Mouse (Mus musculus) neural tube, embryonic 10.5 days (tissue): ENCODE results near the gene Snrpa1.
"Not testable (repeated sequence)": the region's sequence is repeated elsewhere in the genome, so short reads cannot be mapped to it uniquely, and the experiment has no call there.

ENCODE experiments used
- DNase-seq: peaks from one replicate; pipeline ENCODE4 v3.0.0-alpha.2; 2017; ENCODE audit warnings: low spot score; ENCODE audit errors: extremely low spot score

The Snrpa1 gene

DNA sequence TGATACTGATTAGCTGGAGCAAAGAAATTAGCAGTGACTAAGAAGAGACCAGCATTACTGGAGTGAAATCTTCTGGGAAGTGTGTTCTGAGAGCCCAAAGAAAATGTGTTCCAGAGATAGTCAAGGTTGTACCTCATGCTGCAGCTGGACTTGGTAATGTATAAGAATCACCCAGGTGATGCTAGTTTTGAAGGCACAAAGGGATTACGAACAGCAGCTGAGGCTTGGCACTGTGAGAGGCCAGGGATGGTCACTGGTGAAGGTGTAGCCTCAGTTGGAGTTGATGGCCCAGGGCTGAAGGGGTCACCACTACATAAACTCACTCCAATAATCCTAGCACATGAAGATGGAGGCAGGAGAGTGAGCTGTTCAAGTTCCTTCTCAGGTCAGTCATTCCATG lies at the start of gene Snrpa1:
Gene Snrpa1, plus strand, starts transcription at position 301 of the 400 bp plus-strand sequence.
- DNase-seq, result no peak

DNA sequence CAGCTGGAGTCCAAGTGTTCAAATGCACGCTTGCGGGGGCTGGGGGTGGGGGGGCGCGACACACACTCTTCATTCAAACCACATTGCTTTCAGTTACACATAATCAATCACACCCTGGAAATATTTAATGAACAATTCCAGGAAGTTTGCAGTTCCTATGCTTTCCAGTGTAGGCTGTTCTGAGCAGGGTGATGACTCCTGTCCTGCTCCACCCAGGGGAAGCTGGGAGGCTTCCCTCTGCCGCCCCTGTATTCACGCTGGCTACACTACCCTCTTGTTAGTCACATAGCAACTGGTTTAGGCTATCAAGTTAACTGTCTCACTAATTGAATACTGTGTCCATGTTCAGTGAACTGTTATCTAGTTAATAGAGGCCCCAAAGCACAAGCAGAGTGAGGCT lies 48.3 kb upstream of the Snrpa1 start:
- DNase-seq, result no peak

DNA sequence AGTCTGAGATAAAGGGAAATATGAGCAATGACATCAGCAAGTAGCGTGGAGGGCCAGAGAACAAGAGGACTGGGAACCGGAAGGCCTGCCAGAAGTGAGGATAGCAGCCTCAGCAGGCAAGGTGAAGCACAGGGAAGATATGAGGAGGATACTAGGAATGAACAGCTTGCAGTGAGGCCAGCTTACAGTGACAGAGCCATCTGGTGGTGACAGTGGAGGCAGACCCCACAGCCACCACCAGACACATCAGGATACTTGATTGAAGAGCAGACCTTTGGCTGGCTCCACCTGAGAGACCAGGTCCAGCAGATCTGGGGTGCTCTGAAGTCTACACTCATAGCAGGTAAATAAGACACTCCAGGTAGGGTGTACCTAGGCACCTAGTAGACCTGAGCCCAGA lies 31.1 kb upstream of the Snrpa1 start:
- DNase-seq, result no peak

DNA sequence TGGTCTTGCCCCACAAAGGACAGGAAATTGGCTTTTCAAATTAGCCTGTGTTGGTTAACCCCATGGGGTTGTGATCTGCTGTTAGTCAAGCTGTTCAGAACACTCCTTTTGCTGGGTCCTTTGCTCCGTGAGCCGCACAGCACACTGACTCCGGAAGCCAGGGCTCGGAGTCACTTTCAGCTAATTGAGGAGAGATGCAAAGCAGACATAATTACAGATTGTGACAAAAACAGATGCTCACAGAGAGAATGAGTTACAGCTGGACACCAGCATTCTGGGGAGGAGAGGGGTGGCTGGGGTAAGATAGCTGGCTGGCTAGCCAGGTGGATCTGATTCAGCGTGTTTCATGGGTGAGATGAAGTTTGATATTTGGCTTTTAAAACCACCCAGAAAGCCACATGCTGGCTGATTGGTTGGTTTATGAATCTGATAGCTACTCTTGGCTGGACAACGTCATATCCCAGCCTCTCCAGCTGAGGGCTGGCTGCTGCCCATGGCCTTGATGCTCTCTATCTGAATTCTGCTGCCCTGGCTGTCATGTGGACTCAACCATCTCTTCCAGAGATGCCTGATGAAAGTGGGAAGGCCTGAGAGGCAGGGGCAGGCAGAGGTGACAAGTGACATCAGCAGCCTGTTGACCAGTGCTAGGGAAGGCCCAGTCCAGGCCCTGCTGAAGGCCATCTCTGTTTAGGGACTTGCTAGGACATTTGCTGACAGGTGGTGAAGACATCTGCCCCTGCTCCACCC lies 29.9 kb upstream of the Snrpa1 start:
- no peak for DNase-seq

DNA sequence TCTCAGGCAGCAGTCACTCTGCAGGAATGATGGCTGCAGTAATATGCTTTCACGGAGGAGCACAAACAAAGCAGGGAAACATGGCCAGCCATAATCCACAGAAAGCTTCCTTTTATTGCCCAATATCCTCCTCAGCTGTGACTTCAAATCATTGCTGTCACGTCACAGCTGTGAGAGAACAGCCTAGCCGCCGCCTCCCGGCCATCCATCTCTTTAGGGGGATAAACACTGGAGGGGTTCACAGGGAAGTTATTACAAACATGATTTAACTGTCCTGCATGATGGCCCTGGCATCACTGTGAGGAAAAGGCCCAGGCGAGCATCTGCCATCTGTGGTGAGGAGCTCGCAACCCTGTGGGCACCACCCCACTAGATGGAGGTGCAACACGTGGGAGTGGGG lies 22.0 kb upstream of the Snrpa1 start:
- DNase-seq, result no peak

DNA sequence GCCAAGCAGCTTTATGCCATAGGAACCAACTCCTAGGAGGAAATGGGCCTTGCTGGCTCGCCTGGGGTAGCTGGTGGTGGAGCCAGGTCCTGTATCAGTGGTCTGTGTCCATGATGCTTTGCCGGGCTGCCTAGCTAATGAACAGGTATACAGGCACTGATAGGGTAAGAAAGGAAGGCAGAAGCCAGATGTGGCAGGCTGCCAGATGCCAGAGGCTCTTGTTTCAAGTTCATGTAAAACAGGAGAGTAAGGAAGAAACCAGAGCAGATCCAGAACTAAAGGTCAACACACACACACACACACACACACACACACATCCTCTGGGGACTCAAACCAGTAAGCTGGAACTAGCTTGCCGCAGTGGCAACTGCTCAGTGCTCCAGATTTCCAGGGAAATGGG lies 20.5 kb upstream of the Snrpa1 start:
- no peak for DNase-seq

DNA sequence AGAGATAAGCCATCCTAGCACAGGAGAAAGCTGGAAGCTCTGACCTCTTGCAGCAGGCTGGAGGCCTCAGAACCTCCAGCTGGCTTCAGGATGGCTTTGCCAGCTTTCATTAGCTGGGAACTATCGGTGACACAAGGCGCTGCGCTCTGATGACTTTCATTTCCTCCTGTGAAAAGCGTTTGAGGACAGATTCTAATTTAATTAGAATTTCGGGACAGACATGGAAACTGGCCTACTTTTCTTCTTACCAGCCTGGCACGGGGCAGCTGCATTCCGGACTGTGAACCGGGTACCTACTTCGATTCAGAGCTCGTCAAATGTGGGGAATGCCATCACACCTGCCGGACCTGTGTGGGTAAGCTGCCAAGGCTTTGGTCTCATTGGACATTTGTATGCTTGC lies 20.1 kb upstream of the Snrpa1 start:
- DNase-seq, result no peak

DNA sequence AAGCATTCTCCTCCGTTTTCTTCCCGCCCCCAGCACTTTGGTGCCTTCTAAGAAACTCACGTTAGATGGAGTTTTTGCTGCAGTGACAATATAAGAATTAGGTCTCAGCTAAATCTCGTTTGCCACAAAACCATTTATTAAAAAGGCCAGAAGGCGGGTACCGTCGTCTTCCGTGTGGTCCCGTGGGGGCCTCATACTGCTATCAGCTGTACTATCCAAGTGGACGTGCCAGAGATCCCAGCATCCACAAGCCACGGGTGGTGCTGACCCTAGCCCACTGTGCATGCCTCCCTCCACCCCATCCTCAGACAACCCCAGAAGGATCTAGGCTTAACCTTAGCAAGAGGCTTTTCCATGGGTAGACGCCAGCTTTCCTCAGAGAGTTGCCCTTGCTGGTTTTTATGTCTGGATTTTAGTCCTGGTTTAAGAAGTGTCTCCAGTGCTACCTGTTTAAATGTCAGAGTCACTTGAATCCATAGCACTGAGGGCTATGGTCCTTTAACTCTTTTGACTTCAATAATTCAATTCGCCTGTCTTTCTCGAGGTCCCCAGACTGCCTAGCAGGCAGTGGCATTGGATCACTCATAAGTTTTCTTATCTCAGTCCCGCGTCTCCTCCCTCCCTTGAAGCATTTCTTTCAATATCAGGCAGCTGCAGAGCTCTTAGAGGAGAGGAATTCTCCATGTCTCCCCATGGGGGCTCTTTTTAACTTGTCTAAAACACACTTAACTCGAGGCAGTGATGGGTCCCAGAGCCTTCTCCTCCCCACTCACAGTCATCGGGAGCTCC lies 18.6 kb upstream of the Snrpa1 start:
- DNase-seq, result no peak

DNA sequence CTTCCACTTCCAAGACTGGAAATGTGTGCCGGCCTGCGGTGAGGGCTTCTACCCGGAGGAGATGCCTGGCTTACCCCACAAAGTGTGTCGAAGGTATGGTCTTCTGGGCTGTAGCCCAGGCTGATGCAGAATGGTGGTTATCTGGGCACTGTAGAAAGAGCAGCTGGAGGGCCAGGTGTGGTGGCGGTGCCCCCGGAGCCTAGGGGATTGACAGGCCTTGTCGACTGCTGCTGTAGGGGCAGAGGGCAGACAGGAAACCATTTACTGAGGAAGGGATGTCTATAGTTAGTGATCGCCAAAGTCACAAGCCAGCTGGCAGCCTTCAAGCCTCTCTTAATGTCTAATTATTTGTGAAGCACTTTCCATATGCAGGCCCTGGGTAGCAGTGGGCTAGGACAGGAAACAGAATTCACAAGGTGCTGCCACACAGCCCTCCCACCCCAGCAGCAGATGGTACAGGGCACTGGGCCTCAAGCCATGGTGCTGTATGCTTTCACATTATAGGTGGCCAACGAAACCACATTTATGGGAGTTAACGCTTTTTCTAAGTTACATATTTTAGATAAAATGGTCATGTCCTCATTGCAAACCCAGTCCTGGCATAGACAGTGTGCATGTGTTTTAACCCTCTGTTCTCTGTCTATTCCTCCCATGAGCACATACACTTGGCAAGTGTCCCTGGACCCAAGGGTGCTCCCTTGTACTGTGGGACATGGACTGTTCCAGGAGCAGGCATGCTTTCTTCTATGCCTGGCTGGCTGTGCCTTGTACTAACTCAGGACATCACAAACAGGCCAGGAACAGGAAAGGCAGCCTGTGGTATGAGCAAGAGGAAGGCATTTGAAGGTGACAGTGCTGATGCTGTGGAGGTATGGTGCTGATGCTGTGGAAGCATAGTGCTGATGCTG lies 15.0 kb upstream of the Snrpa1 start, which contains the start of gene Gm45213:
Gene Gm45213, plus strand, starts transcription at position 51 of the 908 bp plus-strand sequence.
- DNase-seq, result no peak

DNA sequence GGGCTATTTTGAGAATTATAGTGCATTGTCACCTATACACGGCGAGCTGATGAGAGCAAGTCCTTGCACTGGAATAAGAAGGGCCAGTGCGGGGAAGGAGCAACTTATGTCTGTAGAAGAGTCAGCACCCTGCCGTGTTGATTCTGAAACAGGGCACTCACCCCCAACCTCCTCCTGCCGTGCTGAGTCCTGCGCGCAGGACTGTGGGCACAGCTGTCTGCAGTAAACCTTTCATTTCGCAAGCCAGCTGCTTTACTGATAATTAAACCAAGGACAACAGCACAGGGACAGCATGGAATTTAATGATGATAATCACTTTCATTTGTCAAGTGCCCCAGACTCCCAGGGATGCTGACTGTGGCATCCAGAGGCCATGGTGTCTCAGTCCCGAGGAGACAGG lies 14.2 kb upstream of the Snrpa1 start:
- DNase-seq, result no peak

DNA sequence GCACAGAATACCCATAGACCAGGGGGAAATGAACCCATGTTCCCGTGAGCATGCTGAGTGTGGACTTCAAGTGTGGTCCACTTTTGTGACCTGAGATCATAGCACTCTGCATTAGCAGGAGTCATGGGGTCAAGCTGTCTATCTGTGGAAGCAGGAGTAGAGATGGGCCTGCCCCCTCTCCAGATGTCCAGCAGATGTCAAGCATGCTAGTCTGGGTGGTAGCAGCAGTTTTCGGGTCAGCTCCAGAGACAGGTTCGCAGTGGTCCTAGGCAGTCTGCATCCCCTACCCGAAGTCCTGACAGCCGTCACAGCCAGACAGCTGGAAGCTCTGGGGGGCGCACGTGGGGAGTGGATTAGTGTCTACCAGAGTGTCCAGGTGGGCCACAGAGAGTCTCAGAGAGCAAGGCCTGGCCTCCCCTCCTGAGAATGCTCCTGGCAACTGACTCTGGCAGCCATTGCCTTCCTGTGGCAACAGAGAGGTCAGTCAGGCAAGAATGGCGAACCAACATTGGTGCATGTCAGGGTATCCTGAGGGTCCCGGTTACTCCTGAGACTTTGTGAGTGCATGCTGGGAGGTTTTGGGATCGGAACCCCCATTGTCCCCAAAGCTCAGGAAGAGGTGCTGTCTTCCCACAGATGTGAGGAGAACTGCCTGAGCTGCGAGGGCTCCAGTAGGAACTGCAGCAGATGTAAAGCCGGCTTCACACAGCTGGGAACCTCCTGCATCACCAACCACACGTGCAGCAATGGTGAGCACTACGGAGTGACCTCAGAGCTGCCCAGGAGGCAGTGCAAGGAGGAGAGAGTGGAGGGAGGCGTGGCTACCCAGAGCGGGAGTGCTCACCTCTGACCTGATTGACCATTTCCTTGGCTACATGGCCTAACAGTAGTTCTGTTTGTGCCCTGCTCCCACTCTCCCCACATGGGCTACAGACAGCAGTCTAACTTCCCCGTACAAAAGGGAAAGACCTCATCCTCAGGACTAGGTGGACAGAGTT lies 11.6 kb upstream of the Snrpa1 start:
- peak; percentile 61 for DNase-seq

DNA sequence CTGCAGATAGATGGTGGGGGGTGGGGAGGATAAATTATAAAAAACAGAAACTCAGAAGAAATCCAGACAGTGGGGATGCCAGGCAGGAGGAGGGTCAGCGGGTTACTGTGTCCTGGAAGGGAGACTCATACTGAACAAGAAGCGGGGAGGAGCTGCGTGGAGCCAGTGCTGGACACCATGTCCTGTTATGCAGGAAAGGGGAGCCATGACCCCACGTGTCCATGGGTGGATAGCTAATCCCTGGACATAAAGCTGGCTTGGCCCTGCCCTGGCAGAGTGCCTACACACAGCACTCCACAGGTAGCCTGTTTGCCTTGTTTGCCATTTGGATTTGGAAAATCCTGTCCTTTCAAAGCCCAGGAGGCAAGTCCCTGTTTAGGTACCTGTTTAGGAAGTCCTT lies 10.8 kb upstream of the Snrpa1 start:
- DNase-seq, result no peak

DNA sequence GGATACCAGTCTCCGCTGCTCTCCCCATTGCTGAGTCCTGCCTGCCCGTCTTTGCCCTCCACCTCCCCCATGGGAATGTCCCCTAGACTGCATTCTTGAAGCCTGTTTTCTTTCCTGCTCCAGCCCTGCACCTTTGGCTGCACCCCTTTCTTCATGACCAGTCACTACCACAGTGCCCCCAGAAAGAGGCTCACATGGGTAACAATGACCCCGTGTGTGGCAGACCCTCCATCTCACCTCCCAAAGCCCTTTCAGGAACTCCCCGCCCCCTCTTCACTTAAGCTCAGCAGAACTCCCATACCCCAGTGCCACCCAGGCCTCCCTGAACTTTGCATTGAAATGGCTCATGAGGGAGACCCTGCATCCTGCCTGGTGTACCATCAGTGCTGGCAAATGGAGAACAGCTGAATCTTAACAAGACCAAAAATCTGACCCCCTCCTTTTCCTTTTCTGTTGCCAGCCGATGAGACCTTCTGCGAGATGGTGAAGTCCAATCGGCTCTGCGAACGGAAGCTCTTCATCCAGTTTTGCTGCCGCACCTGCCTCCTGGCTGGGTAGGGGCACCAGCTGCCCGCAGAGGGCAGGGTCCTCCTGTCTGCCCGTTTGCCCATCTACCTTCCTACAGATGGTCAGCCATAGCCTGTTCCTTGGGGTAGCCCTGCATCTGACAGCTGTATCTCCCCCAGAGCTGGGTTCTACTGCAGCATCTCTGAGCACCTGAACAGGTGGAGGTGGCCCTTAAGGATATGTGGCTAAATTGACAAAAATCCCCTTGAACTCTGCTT lies 10.2 kb upstream of the Snrpa1 start:
- DNase-seq, result no peak

DNA sequence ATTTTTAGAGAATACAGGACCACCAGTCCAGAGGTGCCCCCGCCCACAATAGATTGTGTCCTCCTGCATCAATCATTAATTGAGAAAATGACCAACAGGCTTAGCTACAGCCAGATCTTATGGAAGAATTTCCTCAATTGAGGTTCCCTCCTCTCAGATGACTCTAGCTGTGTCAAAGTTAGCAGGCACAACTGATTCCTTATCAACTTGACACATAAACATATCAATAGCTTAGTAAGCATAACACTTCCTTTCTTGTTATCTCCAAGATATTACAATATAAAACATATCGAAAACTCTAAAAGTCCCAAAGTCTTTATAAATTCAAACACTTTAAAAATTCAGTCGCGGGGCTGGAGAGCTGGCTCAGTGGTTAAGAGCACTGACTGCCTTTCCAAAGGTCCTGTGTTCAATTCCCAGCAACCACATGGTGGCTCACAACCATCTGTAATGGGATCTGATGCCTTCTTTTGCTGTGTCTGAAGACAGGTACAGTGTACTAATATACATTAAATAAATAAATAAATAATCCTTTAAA lies 4.8 kb upstream of the Snrpa1 start:
- DNase-seq, result no peak

DNA sequence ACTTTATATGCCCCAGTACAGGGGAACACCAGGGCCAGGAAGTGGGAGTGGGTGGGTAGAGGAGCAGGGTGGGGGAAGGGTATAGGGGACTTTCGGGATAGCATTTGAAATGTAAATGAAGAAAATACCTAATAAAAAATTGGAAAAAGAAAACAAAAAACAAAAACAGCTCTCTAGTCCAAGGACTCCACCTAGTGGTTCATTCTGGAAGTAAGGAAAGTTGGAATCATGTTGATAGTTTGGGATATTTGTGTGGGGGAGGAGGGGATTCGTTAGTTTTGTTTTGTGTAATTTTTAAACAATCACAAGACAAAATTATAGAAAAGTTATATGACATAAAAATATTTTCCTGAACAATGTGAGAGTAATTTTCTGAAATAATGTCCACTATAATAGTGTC lies 3.4 kb upstream of the Snrpa1 start:
- not testable (repeated sequence) for DNase-seq

DNA sequence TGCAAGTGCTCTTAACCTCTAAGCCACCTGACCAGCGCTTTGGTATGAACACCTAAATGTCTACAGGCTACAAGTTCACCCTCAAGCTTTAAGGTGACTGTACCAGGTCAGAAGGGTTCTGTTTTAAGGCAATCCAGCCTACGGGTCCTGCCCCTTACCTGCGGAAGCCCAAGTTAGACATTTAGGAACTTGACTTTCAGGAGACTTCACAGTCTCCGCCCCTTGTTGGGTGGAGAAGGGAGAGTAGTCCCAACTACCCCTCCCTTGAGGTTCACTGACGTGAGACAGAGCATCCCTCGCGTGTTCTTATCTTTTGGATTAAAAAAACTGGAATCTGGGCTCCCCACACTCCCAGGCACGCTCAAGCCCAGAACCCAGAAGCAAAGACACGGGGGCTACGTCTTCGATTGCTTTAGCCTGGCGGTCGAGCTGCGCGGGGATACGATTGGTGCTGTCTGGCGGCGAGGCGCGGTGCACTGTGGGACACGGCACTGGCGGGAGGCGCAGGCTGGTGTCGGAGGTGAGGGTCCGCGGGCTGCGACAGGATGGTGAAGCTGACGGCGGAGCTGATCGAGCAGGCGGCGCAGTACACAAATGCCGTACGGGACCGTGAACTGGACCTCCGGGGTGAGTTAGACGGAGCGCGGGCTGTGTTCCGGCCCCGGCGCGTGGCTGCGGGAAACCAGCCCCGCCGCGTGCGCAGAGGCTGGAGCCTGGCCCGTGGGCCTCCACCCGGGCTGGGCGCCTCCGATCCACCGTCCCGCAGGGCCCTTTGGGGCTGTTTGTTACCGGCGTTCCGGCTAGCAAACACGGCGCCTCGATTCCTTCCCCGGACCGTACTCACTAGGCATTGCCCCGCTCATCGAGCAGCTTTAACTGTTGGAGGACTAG lies 1.5 kb downstream of the Snrpa1 start:
- peak; percentile 89 for DNase-seq

DNA sequence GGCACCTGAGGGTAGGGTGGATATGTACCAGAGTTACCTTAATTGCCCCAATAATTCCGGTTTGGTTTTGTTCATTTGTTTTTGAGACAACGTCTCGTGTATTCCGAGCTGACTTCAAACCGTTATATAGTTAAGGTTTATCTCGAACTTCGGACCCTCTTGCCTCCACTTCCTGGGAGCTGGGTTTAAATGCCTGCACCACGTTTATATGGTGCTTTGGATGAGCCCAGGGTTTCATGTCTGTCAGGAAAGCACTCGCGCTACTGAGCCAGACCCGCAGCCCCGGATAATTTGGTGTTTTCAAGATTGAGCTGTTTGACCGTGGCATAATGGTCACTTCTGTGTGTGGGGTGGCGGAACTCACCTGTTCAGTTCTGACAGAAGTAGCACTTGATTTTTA lies 2.3 kb downstream of the Snrpa1 start:
- DNase-seq, result no peak

DNA sequence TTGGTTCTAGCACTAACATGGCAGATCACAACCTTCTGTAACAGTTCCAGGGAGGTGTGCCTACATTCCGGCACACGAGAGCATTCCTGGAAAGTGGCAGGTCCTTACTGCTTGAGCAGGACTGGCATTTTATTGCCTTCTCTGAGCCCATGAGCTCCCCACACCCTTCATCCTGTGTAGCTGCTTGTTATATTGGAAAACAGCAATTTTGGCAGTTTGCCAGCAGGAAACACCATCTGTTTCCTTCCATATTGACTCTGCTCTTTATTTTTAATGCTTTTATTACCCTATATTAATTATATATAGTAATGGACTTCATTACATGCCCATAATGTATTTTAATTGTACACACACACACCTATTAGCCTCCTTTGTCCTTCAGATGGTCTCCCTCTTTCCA lies 17.6 kb downstream of the Snrpa1 start:
- DNase-seq, result no peak
